Mouse (Mus musculus) R1 (cell line): Measurements from ENCODE around the gene Ablim2.

ENCODE experiments used
- DNase-seq: peaks from one replicate; pipeline ENCODE4 v3.0.0-alpha.2; 2018; ENCODE audit warnings: low read depth, low spot score

Ablim2 gene

DNA sequence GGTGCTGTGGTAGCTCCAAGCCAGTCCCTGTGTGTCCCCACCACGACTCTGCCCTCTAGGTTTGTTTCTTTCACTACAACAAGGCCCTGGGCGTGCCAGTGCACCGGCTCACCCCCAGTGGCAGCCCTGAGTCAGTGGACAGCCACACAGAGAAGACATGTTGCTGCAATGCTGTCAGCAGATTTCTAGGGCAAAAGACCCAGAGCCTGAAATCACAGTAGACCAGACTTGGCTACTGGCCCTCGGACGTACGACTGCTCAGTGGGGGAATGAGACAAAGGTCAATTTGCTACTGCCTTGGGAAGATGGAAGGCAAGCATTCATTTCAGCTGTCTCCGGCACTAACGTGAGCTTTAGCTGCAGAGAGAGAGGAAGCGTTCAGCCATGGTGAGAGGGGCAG, 124.7 kb downstream of the Ablim2 start:
- DNase-seq = no peak

DNA sequence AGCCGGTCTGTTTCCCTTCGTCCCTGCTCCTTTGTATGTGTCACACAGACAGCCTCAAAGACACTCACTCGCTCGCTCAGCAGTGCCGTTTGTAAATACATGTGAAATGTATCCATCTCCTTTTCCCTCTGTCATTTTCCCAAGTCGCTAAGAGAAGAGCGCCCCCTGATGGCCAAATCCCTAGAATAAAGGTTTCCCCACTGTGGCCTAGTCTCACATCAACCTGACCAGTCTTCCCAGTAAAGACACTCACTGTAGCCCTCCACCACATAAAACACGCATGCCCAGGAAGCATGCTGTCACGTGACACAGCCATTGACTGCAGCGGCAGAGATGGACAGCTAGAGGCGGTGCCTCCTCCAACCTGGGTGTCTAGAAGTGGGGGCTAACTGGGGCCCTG, 126.6 kb downstream of the Ablim2 start:
- peak; percentile 92 for DNase-seq

DNA sequence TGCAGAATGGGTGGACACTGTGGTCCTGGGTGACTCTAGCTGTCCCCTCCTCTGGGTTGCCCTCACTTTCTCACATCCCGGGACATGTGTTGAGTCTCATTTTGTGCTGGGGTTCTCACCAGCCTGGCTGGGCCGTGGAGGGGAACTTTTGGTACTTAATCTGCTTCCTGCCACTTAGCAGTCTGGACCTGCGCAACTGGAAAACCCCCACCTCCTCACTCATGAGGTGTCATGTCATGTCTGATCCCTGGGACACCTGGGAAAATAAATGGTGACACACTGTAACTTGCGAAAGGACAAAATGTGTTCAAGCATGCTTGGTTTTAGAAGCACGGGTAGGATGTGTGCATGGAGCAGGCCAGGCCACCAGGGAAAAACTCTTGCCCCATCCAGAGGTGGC, 127.0 kb downstream of the Ablim2 start:
- DNase-seq = no peak

DNA sequence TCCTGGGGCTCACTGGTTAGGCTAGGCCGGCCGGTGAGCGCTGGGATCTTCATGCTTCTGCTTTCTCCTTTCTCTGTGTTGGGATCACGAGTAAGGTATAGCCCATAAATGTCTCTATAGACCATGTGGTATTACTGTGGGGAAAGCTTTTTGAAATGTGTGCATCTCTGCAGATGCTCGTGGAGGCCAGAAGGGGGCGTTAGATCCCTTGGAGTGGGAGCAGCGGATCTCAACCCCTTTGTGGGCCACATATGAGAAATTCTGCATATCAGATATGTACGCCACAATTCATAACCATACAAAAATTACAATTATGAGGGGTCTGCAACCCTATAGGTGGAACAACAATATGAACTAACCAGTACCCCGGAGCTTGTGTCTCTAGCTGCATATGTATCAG, 131.3 kb downstream of the Ablim2 start:
- peak; percentile 61 for DNase-seq

DNA sequence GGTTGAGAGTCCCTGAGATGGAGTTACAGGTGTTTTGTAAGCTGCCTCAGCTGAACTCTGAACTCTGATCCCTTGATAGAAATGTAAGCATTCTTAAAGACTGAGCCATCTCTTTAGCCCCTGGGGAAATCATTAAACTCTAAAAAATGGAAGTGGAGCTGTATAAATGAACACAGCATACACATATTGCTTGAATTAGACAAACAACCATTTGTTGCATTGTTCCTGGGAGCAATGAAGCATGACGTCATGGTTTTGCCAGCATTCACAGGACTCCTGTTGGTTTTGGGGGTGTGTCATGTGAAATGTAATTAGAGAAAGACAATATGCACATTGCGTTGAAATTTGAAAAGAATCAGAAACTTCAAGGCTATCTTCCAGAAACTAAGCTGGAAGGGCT, 132.0 kb downstream of the Ablim2 start:
- DNase-seq = no peak

DNA sequence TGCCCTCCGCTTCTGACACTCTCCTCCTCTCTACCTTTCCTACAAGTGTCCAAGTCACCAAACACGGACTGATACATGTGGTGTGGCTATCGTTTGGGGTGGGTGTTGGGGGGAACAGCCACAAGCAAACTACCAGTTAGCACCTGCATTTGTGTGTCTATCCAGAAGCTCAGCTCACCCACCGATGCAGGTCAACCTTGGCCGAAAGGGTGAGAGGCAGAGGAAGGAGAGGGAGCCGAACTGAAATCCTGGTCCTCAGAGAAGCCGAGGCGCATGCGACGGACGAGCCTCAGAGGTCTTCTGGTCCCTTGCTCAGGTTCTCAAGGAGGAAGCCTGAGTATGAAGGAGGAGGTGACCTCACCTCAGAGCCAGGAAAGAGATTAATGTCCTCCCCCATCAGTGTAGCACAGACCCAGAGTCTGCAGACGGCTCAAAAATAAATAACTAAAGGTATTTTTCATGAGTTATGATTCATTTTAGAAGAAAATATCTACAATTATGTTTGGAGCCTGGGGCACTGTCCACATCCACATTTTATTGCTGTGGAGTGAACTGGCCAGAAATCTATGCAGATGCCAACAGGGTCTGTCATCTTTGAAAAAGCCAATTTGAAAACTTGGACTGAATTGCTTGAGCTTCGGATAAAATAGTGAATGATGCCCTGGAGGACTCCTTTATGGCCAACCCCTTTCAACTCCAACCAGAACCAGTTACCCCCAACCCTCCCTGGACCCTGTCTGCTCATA, 133.5 kb downstream of the Ablim2 start:
- no peak for DNase-seq

DNA sequence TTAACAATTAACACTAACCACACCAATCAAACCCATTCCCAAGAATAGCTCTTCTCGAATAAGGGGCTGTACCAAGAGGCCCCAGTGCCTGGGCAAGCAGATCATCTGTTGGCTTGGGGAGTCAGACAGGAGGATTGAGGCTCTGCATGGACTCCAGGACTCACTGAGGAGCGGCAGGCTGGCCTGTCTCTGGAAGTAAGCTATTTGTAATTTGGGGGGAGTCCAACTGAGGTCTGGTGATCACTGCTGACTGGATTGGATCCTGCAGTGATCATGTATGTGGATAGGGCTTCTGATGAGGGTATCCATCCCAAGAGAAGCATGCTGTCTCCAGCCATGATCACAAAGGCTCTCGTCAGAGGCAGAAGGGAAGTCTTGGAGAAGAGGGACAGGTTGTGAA, 134.7 kb downstream of the Ablim2 start:
- DNase-seq = no peak

DNA sequence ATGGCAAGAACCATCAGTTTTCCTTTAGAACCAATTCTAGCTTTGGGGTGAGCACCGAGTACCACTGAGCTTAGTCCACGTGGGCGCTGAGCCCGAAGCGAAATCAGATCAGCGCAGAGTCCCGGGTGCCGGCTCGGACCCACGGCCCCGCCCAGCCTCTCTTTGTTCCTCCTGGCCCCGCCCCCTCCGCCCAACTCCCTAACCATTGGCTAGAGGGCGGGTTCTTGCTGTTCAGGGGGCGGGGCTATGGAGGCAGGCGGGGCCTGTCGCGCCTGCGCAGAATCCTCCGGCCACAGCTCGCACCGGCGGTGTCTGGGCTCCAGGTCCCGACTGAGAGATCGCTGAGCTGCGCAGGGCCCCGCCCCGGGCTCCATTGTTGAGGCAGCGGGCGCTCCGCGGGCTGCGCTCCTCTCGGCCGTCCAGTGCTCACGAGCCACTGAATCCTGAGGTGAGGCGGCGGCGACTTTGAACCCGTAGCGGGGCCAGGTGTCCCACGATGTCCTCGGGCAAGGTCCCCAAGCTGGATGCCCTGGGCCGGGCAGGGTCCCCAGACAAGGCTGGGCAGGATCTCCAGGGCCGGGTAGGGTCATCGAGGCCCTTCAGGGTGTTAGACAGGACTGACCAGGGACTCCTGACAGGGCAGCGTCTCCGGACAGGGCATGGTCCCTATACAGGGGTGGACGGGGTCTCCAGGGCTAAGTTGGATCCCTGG, 135.6 kb downstream of the Ablim2 start, which contains the start of gene Afap1:
Gene Afap1, plus strand, starts transcription at position 227 of the 712 bp plus-strand sequence.
- peak; percentile 97 for DNase-seq

DNA sequence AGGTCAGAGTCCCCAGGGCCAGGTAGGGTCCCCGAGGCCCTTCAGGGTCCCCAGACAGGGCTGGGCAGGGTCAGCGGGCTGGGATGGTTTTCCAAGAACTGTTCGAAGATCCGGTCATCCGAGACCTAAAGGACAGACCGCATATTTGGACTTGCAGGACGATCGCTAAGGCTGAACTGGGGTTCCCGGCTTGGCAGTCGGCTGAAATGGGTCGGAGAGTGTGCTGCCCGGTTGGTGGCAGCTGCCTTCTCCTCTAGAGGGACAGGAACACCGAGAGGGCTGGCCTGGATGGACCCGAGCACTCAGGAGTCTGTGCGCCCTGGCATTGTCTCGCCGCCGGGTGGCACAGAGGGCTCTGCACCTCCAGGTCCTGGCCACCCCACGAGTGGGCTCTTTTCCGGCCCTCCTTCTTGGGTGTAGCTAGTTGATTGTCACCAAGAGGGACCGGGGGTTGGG, 136.2 kb downstream of the Ablim2 start:
- no peak for DNase-seq

DNA sequence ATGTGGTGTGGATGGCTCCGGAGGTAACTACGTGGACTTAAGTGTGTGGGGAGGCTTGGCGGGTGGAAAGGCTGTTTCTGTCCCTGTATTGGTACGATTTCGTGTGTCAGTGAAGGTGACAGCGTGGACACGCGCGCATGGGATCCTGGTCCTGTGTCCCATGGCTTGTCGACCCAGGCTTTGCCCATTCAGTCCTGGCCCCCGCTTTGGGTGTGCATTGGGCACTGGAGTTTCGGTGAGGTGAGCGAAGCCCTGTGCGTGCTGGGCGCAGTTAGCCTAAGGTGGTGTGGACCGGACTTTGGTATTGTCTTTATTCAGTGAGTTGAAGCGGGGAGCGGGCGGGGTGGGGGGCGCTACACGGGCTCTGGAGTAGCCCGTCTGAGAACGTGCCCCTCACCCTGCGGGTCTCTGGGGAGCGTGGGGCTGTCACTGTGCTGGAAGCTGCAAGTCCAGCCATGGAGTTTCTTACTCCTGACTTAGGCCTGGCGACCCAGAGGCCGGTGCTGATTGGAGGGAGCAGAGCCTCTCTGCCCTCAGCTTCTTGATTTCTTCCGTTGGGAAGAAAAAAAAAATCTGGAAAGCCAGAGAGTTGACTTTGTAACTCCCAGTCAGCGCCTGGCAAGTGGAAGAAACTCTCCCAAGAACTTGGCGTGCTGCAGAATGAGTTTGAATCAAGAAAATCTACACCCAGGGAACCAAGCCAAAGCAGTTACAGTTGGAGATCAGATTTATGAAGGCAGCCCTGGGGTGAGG, 136.8 kb downstream of the Ablim2 start:
- DNase-seq = no peak

DNA sequence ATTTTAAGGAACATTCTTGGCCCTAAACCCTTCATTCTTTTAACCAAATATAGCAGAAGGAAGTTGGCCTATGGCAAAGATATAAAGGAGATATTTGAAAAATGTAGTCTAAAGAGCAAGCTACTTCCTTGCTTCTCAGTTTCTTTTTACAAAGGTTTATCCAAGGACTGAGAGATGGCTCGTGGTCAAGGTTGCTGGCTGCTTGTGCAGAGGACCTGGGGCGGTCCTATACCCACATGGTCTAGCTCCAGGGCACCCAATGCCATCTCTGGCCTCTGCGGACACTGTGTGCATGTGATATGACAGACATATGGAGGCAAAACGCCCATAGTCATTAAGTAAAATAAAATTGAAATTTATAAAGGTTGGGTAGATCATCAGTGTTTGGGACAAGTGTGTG, 138.2 kb downstream of the Ablim2 start:
- no peak for DNase-seq

DNA sequence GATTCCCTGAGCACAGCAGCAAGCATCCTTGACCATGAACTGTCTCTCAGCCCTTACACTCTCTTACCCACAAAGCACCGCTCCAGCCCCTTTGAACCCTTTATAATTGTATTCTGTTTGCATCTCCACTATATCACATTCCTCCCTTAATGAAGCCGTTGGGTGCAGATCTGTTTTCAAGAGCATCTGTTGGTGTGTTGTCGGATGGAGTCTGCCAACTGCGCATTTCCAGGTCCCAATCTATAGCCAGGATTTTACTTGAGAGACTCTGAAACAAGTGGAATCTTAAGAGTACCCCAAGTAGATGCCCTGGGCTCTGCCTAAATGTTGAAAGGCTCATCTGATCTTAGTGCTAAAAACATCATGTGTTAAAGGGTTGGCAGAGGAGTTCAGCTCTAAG, 138.9 kb downstream of the Ablim2 start:
- no peak for DNase-seq

DNA sequence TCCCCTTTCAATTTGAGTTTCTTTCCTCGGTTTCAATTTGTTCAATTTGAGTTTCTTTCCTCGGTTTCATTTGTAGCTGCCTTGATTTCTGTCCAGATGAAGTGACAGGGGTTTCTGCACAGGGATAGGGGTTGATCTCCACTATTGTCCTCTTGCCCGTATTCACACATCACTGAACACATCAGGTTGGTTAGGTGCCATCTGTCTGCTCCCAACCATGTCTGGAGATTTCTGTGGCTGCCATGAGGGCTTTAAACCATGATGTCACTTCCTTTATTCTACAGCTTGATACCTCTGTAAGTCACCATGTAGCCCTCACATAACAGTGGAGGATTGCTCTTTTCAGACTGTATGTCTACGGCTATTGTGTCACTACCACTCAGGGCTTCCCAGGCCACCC, 139.5 kb downstream of the Ablim2 start:
- DNase-seq = no peak

DNA sequence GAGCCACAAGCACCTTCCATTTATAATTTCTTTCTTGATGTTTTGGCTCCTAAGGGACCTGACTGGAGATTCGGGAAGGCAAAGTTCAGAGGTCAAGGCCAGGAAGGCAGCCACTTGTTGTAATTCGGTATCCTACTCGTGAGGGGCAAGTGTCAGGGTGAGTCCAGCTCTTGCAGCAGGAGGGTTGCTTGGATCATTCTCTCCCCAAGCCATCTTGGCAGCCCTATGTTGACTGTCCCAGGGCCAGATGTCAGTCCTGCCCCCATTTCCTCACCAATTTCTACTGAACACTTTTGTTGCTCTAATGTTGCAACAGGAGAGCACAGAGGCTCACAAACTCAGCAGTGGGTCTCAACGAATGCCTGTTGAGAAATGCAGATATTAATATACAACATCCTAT, 140.4 kb downstream of the Ablim2 start:
- DNase-seq = no peak

DNA sequence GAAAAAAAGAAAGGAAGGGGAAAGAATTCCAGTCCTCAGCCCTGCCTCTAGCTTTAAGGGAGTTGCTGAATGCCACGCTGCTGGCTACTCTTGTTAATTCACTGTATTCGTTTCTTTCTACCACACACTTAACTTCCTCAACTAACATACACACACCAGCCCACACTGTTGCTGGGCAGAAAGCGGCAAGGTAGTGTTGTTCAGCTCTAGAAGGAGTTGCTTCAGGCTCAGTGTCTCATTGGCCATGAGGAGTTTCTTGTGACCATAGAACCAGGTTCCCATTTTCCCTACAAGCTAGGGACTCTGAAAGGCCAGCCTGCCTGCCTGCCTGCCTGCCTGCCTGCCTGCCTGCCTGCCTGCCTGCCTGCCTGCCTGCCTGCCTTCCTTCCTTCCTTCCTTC, 141.3 kb downstream of the Ablim2 start:
- DNase-seq = no peak

DNA sequence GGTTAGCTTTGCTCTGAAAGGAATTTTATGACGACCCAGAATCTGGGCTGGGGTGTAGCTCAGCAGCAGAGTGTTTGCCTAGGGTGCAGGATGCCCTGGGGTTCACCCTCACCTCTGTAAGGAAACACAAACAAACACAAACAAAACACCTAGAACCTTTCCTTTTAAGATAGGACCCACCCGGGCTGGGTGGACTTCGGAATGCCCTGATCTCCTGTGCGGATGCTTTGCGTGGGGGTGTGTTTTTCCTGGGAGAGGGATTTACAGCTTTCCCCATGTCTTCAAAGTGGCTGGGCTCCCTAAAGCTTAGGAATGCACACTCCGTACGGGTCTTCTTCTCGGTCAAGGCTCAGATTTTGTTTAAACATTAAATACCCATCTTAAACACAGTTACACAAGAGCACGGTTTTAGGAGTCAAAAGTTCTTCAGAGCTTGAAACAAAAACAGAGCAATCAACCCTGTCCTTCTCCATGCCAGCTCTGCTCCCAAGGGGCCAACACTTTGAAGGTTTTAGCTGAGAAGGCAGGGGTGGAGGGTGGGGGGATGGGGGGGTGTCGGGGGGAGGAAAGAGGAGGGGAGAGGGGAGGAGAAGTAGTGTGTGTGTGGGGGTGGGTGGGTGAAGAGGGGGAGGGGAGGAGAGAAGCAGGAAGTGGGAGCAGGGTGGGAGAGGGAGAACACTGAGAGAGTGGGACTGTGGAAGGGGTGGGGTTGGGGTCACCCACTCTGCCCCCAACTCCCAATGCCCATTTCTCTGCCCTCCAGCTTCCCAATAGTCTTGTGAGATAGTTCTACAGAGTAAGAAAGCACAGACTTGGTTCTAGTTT, 142.9 kb downstream of the Ablim2 start:
- DNase-seq = peak; percentile 74

DNA sequence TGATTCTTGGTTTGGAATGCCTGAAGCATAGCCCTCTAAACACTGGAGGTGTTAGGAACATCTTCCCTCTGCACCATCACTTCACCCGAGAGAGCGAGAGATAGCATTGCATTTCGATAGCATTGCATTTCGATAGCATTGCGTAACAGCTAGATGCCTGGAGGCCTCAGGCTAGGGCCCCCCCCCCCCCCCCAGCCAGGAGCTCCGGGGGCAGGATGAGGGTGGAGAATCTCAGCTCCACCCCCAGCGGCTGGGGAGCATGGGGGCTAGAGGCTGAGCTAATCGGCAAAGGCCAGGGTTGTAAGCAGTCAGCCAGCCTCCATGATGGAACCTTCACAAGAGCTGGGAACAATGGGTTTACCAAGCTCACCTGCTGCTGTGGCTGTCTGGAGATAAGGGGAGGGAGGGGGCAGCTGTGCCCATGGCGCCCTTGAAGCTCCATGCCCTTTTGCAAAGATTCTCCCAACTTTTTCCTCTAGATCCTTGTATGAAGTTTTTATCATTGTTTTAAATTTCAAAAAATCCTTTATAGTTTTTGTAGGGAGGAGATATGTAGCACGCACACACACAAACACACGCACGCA, 143.6 kb downstream of the Ablim2 start:
- peak; percentile 76 for DNase-seq

DNA sequence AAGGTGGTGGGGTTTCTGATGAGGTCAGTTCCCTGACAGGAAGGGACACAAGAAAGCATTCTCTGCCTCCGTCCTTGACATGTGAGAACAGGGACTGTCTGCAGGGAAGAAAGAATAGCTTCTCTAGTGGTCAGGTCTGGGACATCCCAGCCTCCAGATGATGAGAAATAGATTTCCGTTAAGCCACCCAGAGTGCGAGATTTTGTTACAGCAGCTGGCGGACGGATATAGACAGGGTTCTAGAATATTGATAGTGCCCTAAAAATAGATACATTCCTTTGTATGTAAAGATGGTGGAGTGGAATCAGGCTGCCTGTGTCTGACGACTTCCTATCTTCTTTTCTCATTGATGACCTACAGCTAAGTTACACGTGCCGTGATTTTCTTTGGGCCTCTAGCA, 145.8 kb downstream of the Ablim2 start:
- DNase-seq = no peak

DNA sequence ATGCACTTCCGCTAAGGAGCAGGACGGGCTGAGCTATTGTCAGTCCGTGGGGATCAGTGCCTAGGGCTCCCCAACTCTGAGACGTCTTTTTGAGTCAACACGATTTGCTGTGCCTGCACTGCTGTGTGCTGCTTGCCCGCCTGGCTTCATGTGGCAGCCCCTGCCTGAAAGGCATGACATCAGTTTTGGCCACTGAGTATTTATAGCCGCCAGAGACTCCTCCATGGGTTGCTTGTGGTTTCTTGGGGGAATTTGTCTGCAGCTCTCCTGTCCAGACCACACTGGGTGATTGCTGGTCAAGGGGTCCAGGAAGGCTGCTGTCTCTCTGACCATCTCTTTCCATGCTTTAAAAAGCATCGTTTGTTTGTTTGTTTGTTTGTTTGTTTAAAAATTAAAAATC, 147.6 kb downstream of the Ablim2 start:
- no peak for DNase-seq

DNA sequence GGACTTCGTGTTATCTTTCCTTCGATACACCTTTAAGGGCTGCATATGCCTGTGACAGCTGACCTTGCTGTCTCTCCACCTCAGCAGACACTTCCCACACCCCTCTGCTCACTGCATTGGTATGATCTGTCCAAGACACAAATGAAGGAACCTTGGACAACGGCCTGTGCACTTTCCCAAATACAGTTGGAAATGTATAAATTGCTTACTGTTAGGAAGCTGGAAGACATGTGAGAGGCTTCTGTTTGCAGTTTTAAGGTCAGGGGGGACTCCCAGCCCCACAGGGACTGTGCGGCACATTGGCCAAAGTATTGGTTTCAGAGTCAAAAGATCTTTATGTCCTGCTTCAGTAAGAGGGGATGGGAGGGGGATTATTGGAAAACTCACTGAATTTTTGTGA, 149.4 kb downstream of the Ablim2 start:
- DNase-seq = no peak
